Mouse (Mus musculus) gastrocnemius, adult 2 months (tissue): Measurements from ENCODE around the gene Med8. TPM values are rescaled to one million over a fixed set of nuclear protein-coding genes. Genes with fewer than 3 reads are reported as not detected.

Experiments
- DNase-seq: peaks from one replicate; pipeline ENCODE4 v3.0.0; 2022
- H3K27ac ChIP-seq: fragments of 200-600 bp; 2 replicates; pipeline ENCODE4 v1.8.1; 2022; ENCODE audit warnings: mild to moderate bottlenecking
- H3K4me3 ChIP-seq: fragments of 200-600 bp; 2 replicates; pipeline ENCODE4 v1.8.1; 2022; ENCODE audit warnings: mild to moderate bottlenecking, moderate library complexity
- CTCF ChIP-seq: fragments of 200-600 bp; IDR thresholded peaks from 2 replicates; pipeline ENCODE4 v1.8.1; 2022; ENCODE audit warnings: antibody characterized with exemption, mild to moderate bottlenecking, moderate library complexity
- intact Hi-C: fragments of 180-260 bp; cut with DNase I; formaldehyde crosslinking; loops from one replicate; pipeline ENCODE4 v1.15.1; 2025
- long read RNA-seq, 2 experiments: library from polyadenylated mRNA; stranded (forward); transcript quantifications; one replicate each; pipeline ENCODE4 v2.0.0; 2021
- total RNA-seq, 2 experiments: library from RNA; stranded (reverse); gene quantifications; 2 replicates each; pipeline ENCODE4 v1.2.3; 2021

Gene Med8
- total RNA-seq, result 10 to 100 TPM; 36.5 to 37.9 TPM
- long read RNA-seq, experiment 1, transcript Med8-201 (7 exons, 1,145 nt), result major isoform, 22 of 41 reads
- long read RNA-seq, experiment 1, partial matches to known transcripts, result 10 of 41 reads
- long read RNA-seq, experiment 1, other reads (novel, unspliced or antisense), result 5 of 41 reads
- long read RNA-seq, experiment 2, transcript Med8-201 (7 exons, 1,145 nt), result major isoform, 21 of 36 reads
- long read RNA-seq, experiment 2, partial matches to known transcripts, result 7 of 36 reads
- long read RNA-seq, experiment 2, other reads (novel, unspliced or antisense), result 5 of 36 reads

- peak; percentile 94 for DNase-seq
- intact Hi-C loops, result no loop called here
- H3K4me3 ChIP-seq, result peak within 1 kb of the TSS; percentile 98
- no peak for TF ChIP-seq CTCF
- H3K27ac ChIP-seq, result peak within 1 kb of the TSS; percentile 94
Measured at GRCm38 (mm10) chr4:118409142-118409900, at the start of gene Med8, which contains the start of gene Szt2. Gene Med8, plus strand, starts transcription at chr4:118409337. Gene Szt2, minus strand, starts transcription at chr4:118409273.

GRCm38 (mm10) chr4:118359896-118360720 is 49.0 kb upstream of the Med8 start:
- intact Hi-C loops, result no loop called here
- peak; percentile 81 for DNase-seq
- Histone ChIP-seq H3K4me3 (peak overlapping the region; percentile 92), H3K27ac (peak overlapping the region; percentile 87)
- TF ChIP-seq CTCF, result no peak

GRCm38 (mm10) chr4:118361451-118361850 is 47.7 kb upstream of the Med8 start:
- Histone ChIP-seq H3K27ac (no peak overlapping the region), H3K4me3 (no peak overlapping the region)
- DNase-seq, result no peak
- intact Hi-C loops, result no loop called here
- no peak for TF ChIP-seq CTCF

GRCm38 (mm10) chr4:118362879-118363278 is 46.3 kb upstream of the Med8 start:
- no peak for DNase-seq
- Histone ChIP-seq H3K4me3 (no peak overlapping the region), H3K27ac (no peak overlapping the region)
- no peak for TF ChIP-seq CTCF
- intact Hi-C loops, result no loop called here

GRCm38 (mm10) chr4:118363985-118364384 is 45.2 kb upstream of the Med8 start:
- TF ChIP-seq CTCF, result no peak
- intact Hi-C loops, result no loop called here
- DNase-seq, result no peak
- no peak overlapping the region for H3K27ac ChIP-seq
- H3K4me3 ChIP-seq, result no peak overlapping the region

- Histone ChIP-seq H3K27ac (no peak overlapping the region), H3K4me3 (no peak overlapping the region)
- DNase-seq, result no peak
- no peak for TF ChIP-seq CTCF
- intact Hi-C loops, result no loop called here
Measured at GRCm38 (mm10) chr4:118364641-118365040, 44.5 kb upstream of the Med8 start.

- no peak for TF ChIP-seq CTCF
- H3K4me3 ChIP-seq, result no peak overlapping the region
- intact Hi-C loops, result no loop called here
- no peak overlapping the region for H3K27ac ChIP-seq
- no peak for DNase-seq
Measured at GRCm38 (mm10) chr4:118365991-118366390, 43.1 kb upstream of the Med8 start.

- intact Hi-C loops, result no loop called here
- no peak overlapping the region for H3K4me3 ChIP-seq
- H3K27ac ChIP-seq, result no peak overlapping the region
- no peak for DNase-seq
- no peak for TF ChIP-seq CTCF
Measured at GRCm38 (mm10) chr4:118367551-118367950, 41.6 kb upstream of the Med8 start.

- H3K27ac ChIP-seq, result no peak overlapping the region
- TF ChIP-seq CTCF, result no peak
- DNase-seq, result no peak
- intact Hi-C loops, result no loop called here
- no peak overlapping the region for H3K4me3 ChIP-seq
Measured at GRCm38 (mm10) chr4:118368616-118369015, 40.5 kb upstream of the Med8 start.

GRCm38 (mm10) chr4:118371822-118372221 is 37.3 kb upstream of the Med8 start:
- Histone ChIP-seq H3K27ac (no peak overlapping the region), H3K4me3 (no peak overlapping the region)
- DNase-seq, result no peak
- intact Hi-C loops, result no loop called here
- TF ChIP-seq CTCF, result no peak

- no peak overlapping the region for H3K4me3 ChIP-seq
- no peak for DNase-seq
- intact Hi-C loops, result no loop called here
- TF ChIP-seq CTCF, result no peak
- H3K27ac ChIP-seq, result no peak overlapping the region
Measured at GRCm38 (mm10) chr4:118375999-118376398, 33.1 kb upstream of the Med8 start.

GRCm38 (mm10) chr4:118383271-118383670 is 25.9 kb upstream of the Med8 start:
- TF ChIP-seq CTCF, result no peak
- intact Hi-C loops, result no loop called here
- no peak overlapping the region for H3K4me3 ChIP-seq
- peak; percentile 17 for DNase-seq
- no peak overlapping the region for H3K27ac ChIP-seq

GRCm38 (mm10) chr4:118387316-118387715 is 21.8 kb upstream of the Med8 start:
- no peak overlapping the region for H3K4me3 ChIP-seq
- H3K27ac ChIP-seq, result no peak overlapping the region
- DNase-seq, result no peak
- no peak for TF ChIP-seq CTCF
- intact Hi-C loops, result no loop called here
